Mouse (Mus musculus) right cerebral cortex, postnatal 10 days (tissue): ENCODE data around the gene Lamb3.

Source experiments
- DNase-seq, 2 experiments: peaks; one replicate each; pipeline ENCODE4 v3.0.0; 2021; ENCODE audit warnings: low spot score in 2 of 2

Lamb3 gene

GRCm38 (mm10) chr1:193382841-193383462 is 175.5 kb downstream of the Lamb3 start:
- DNase-seq: peak; percentile 49 to 58

GRCm38 (mm10) chr1:193386136-193386535 is 178.6 kb downstream of the Lamb3 start:
- DNase-seq: peak; percentile 87 to 89

- DNase-seq: no peak
These were observed 179.7 kb downstream of the Lamb3 start for GRCm38 (mm10) chr1:193387241-193387640.

- no peak for DNase-seq
These were observed 182.0 kb downstream of the Lamb3 start for GRCm38 (mm10) chr1:193389505-193389904.

GRCm38 (mm10) chr1:193390004-193390403 is 182.5 kb downstream of the Lamb3 start:
- no peak for DNase-seq

- no peak for DNase-seq
These were observed 184.8 kb downstream of the Lamb3 start for GRCm38 (mm10) chr1:193392266-193392665.
